Mouse (Mus musculus): ENCODE results near the gene Nhlrc2.

Gene Nhlrc2

DNA sequence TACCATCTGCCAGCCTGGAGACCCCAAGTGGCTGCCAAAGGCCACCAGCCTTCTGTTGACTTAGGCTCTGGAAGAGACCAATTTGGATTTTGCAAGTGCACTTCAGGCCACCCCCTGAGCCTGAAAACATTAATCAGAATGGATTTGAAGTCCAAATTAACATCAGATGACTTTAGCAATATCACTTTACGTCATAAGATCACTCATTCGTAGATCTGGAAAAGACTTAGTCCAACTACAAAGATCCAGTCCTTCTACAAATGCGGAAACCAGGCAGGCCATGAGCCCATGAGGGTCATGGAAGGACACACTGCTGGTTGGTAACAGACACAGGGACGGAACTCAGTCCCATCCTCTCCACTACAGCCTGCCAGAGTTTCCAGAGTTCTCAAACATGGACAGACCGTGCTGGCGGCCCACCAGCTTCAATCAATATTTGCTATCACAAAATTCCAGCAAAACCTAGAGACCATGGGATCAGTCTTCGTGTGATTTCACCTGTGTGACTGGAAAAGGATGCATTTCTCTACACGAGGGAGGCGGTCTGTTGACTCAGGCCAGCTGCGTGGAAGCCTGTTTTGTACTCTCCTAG is 79.9 kb downstream of the Nhlrc2 start:
- no peak for DNase-seq

DNA sequence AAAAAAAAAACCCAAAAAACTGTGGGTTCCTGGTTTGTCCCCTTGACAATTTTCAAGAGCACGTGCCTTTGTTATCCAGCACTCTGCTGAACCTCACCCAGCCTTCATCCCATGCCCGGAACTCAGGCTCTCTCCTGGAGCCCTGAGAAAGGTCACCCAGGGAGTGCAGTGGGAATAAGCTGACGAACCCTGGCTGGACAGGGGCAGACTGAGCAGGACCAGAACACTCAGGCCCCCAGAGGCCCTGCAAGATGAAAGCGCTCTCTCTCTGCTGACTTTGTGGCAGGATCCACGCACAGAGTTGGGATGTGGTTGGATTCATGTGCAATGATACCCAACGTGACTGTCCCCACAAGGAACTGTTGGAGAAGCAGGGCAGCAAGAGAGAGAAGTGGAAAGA is 81.6 kb downstream of the Nhlrc2 start:
- DNase-seq, result no peak

DNA sequence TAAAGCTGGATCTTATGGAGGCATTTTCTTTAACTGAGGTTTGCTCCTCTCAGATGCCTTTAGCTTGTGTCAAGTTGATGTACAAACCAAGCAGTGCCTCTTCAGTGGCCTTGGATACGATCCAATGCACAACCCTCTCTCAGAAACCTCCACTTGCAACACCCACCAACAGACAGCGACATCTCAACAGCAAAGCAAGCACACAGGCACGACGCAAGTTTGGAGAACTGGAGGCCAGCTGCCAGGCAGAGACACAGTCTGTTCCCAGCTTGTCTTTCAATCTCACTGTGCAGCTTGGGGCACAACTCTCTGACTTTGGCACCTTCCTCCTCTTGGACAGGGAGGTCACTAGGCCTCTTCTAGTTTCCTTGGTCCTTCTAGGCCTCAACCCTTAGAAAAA is 83.0 kb downstream of the Nhlrc2 start:
- no peak for DNase-seq

DNA sequence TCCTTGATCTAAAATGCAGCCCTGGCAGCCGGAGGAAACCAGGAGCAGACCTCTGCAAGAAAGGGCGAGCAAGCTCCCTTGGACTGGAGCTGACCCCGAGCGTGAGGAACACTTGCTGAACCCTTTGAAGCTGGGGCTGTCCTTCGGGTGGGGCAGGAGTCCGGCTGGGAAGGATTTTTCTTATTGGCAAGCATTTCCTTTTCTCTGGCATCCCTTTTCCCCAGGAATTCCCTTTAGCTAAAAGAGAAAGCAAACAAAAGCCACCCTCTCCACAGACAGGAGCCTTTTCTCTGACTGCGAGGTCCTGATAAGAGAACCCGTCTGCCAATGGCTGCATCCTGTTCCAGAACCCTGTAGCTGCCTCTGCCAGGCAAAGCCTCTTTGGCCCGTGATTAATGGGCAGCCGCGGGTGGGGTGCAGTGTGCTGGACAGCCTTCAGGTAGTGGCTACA is 83.4 kb downstream of the Nhlrc2 start:
- no peak for DNase-seq

DNA sequence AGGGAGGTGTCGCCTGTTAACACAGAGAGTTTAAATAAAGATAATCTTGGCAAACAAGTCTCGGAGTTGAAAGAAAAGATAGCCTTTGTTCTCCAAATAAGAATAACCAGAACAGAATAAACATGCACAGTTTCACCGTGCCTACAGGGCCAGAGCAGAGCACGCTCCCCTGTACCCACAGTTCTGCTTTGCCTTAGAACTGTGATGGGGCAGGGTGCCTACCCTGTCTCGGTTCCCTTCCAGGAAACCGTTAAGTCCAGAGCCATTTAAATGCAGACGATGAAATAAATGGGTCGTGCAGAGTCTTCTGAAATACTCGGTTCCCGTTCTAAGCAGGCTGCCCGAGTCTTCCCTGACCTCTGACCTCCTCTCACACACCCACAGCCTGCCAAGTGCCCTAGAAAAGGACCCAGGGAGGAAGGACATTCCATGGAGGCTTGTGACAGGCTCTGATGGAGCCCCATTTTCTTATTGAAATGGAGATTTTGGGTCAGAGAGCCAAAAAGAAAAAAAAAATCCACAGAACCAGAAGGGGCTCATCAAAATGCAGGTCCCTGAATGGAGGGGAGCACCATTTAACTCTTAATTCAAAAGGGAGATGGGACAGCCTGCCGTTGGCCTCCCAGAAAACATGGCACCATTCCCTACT is 89.1 kb downstream of the Nhlrc2 start:
- DNase-seq, result no peak

DNA sequence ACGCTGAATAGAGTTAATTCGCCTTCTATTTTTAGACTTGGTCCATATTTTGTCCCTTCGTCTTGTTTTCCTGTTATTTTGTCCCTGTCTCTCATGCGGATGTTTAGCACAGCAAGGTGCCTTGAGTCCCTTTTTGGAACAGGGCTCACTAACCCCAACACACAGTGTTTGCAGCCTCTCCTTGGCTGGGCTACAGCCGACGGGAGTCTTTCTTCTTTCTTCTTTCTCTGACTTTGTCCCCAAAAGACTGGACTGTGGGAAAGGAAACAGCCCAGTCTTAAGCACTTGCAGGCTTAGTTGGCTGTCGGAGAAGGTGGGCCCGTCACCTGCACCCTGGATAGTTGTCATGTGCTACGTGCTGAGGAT is 89.6 kb downstream of the Nhlrc2 start:
- DNase-seq, result no peak

DNA sequence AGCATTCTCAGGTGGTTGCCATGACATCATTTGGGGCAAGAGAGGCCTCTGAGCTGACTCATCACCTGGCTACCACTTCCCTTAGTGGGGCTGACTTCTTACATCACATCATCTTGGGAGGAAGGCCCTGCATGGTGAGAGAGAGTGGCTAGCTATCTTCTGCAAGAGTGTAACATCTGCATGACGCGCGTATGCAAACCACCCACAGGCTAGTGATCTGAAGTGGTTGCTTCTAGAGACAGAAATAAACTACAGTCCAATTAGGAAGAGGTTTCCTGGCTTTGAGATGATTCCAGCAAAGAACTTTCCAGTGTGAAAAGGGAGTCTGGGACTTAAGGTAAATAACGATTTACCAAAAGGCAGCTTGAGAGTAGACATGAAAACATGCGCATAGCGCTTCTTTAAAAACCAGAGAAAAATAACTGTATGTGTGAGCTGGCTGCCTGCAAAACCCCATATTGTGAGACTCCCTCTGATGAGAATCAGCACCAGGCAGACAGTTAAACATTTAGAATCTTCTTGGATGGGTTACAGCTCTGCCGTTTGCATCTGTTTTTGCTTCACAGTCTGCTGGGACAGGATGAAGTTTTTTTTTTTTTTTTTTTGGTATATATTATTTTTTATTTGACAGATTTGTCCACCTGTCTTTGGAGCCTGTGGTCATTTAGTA is 99.5 kb downstream of the Nhlrc2 start:
- DNase-seq, result no peak

- no peak for DNase-seq
Observed at GRCm38 (mm10) chr19:56651262-56651661, 103.2 kb downstream of the Nhlrc2 start.

DNA sequence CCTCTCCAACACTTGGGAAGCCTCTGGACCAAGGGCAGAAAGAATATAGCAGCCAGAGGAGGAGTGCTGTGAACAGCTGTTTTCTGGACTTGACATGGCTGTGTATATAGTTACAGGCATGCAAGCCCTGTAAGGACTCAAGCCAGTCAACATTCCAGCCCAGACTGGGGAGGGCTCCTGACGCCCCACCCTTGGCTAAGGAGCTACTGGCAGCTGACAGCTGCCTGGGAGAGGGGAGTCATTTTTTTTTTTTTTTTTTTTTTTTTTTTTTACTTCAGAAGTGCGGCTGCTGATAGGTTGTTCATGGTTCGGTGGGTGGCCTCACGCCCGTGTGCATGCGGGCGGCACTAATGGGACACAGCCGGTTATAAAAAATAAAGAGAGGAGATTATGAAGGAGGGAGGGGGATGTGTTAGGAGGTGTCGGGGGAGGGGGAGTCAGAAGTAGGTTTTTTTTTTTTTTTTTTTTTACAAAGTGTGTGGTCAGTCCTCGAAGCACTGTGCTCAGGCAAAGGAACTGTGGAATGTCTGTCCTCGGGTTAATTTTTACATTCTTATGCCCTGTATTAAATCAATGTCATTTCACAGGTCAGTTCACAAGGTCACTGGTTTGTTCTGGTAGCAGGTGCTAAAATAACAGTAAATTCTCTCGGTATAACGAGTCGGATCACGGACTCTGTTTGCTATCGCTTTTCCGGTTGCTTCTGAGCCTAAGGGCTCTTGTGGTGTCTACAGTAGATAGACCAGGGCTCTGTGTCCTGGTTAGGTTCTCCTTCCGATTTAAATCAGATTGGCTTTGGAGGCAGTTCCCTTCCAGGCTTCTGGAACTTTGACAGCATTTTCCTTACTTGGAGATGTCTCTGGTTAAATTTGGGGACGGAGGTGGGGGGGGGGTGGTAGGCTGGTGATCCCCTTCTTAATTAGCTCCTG is 104.2 kb downstream of the Nhlrc2 start:
- DNase-seq, result no peak

Data from right cerebral cortex, postnatal 14 days (tissue).